Mouse (Mus musculus): Measurements from ENCODE around the gene Kank1. TPM values are rescaled to one million over a fixed set of nuclear protein-coding genes. Genes with fewer than 3 reads are reported as not detected.

The Kank1 gene
- 10 to 100 TPM; 21.8 to 25.8 TPM for total RNA-seq (2021)
- long read RNA-seq, experiment 1, partial matches to known transcripts: 14 of 41 reads
- long read RNA-seq, experiment 1, other reads (novel, unspliced or antisense): 27 of 41 reads
- long read RNA-seq, experiment 2, partial matches to known transcripts: 8 of 33 reads
- long read RNA-seq, experiment 2, other reads (novel, unspliced or antisense): 25 of 33 reads

DNA sequence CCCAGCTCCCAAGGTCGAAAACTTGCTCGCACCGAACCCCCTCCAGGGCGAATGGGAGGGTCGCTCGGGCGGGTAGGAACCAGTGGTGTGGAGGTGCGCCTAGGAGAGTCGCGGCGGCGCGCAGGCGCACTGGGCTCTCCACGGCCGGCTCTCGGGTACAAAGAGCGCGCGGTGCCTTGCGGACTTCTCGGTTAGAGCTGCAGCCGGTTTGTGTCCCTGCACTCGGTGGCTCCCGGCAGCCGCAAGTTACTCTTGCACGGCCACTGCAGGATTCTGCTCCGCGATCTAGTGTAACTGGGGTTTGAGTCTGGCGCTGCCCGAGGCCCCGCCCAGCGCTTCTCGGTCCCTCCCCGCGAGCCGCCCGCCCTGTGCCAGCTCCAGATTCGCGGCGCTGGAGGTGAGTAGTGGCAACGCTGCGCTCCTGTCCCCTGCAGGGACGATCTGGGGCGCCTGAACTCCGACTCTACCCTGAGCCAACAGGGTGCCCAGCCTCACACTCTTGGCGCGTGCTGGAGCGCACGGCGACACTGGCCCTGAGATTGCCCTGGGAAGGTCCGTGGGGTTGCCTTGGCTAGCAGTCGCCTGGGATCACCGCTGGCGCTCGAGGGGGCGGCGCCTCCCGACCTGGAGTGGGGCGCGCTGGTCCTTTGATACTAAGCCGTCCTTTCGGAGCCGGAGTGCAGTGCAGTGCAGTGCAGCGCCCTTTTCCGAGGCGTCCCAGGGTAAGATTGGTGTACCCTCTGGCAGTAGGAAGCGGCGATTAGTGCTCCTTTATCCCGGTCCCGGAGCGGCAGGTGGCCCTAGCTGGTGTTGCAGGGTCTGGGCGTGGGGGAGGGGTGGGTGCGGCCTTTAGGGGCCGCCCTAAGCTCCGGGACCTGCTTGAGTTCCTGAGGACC, at the start of gene Kank1:
Gene Kank1, plus strand, starts transcription at position 380 of the 896 bp plus-strand sequence.
- peak; percentile 34 for DNase-seq (ENCODE audit: low spot score)

DNA sequence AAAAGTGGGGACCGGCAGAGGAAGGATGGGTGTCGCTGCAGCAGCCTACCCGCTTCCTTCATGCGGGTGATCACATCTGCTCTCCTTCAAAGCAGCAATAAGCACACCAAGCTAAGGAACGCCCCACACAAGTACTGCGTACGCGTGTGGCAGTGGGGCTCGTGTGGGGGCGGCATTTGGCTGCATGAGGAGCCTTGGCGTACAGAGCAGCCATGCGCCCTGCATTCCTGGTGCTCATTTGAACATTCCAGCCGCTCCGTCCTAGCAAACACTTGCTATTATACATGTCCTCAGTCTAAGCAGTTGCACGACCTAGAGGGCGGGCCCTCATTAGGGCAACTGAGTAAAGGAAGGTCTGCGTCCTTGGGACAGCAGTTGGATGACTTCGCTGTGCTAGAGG, 49.1 kb upstream of the Kank1 start:
- no peak for DNase-seq (ENCODE audit: low spot score)

DNA sequence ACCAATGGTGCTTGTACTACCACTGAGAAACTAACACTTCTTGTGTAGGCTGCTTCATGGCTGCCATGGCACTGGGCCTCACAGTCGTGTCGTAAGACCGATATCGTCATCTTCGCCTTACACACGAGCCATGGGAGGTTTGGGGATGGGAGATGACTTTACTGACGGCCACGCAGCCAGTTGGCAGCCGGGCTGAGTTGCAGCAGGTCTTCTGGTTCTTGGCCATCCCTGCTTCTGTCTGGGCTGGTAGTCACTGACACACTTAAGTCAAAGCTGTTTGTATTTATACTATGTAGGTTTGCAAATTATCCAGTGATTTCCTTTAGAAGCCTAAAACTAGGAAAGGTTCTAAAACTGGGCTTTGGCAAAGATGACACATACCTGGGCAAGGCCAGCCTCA, 43.0 kb upstream of the Kank1 start:
- no peak for DNase-seq (ENCODE audit: low spot score)

- DNase-seq (ENCODE audit: low spot score): no peak
Measured at GRCm38 (mm10) chr19:25200081-25200860, 36.5 kb upstream of the Kank1 start.

- DNase-seq (ENCODE audit: low spot score): no peak
Measured at GRCm38 (mm10) chr19:25203077-25203476, 33.7 kb upstream of the Kank1 start.

DNA sequence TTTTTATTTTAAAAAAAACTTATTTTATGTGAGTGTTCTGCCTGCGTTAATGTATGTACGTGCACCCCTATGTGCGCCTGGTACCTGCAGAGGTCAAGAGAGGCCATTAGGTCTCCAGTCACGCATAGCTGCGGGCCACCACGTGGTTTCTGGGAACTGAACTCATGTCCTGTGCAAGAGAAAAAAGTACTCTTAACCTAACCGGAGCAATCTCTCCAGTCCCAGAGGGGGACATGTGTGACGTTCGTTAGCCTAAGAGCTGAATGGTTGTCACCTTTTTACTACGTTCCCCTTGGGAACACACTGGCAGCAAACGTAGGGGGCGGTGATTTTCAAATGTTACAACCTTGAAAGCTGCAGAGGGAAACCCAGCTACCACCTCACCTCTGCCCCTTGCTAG, 29.8 kb upstream of the Kank1 start:
- no peak for DNase-seq (ENCODE audit: low spot score)

DNA sequence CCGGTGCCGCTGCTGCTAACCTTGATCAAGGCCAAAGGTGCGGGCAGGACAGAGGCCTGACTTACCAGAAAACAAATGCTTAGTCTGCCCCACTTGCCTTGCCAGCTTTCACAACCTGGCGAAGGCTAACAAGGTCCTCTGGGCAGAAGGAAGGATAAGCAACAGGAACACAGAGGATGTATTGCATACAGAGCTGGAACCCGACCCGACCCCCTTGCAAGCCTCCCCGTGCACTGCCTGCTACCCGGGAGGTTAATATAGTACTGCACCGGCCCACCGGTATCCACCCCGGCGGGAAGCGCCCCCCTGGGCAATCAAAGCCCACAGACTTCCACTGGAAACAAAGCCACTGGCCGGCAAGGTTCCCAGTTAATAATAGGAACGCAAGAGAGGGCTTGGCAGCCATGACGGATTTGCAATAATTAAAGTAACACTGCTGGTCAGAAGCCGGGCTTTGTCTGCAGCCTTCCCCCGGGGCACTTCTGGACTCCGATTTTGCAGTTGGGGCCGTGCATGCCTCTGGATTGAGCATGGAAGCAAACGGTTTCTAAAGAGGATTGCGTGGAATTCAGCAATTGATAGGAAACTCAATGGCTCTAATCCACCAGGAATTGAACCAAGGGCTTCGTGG, 28.9 kb upstream of the Kank1 start:
- DNase-seq (ENCODE audit: low spot score): no peak

- no peak for DNase-seq (ENCODE audit: low spot score)
Measured at GRCm38 (mm10) chr19:25208596-25209110, 28.1 kb upstream of the Kank1 start.

DNA sequence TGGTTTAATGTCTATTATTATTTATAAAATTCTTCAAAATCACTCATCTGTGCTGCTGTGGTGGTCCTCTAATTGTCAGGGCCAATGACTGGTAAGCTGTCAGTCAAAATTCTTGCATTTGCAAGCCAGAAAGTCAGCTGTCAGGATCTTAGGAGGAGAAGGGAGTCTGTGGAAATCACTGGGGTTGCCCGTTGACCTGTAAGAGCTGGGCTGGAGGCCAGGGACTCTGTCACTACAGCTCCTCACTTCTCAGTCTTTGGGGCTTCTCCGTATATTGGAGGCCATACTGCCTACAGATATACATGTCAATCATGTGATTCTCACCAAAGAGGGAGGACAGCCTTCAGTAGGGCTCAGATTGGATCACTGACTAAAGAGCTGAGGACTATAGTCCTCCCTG, 16.2 kb upstream of the Kank1 start:
- no peak for DNase-seq (ENCODE audit: low spot score)

DNA sequence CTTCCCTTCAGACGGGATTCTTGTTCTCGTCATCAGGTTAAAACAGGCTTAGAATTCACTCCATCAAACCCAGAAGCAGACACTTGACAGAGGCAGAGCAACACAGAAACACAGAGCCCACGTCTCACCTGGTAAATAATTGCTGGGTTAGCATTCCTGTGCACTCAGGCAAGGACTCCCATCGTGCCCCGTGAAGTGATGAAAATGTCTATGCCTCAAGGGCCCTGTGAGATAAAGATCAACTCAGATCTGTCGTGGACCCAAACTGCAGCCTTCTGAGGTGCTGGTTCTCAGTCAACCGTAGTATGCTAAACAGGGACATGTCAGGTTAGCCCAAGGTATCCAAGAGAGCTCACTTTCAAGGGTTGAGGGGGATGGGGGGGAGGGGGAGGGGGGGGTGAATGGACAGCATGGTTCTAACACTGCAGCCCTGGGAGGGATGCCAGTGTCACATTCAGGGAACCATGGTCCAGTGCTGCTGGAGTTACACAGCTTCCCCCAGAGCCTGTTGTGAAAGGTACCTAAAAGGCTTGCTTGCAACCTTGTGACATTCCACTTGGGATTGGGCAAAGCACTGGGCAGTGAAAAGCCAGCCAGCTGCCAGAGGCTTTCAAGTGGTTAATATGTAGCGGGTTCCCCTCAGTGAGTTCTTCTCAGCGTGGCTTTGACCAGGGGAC, 14.7 kb upstream of the Kank1 start:
- DNase-seq (ENCODE audit: low spot score): no peak

GRCm38 (mm10) chr19:25230058-25230974, 6.5 kb upstream of the Kank1 start:
- no peak for DNase-seq (ENCODE audit: low spot score)

- DNase-seq (ENCODE audit: low spot score): no peak
Measured at GRCm38 (mm10) chr19:25230975-25231334, 5.8 kb upstream of the Kank1 start.

DNA sequence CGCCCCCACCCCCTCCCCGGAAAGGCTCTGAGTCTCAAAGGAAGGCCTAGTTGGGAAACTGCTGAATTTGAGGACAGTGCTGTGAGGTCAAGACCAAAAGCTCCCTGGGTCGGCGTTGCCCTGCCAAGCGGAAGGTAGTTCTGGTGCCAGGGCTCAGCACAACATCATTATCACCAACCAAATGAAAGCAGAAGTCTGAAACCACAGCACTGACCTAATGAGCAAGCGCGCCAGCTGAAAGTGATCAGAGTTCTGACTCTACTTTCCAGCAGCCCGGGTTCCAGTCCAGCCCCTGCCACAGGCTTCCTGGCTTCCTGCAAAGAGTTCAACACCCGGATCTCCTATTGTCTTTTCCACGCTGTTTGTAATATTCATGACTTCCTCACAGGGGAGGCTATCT, 4.7 kb upstream of the Kank1 start:
- DNase-seq (ENCODE audit: low spot score): no peak

DNA sequence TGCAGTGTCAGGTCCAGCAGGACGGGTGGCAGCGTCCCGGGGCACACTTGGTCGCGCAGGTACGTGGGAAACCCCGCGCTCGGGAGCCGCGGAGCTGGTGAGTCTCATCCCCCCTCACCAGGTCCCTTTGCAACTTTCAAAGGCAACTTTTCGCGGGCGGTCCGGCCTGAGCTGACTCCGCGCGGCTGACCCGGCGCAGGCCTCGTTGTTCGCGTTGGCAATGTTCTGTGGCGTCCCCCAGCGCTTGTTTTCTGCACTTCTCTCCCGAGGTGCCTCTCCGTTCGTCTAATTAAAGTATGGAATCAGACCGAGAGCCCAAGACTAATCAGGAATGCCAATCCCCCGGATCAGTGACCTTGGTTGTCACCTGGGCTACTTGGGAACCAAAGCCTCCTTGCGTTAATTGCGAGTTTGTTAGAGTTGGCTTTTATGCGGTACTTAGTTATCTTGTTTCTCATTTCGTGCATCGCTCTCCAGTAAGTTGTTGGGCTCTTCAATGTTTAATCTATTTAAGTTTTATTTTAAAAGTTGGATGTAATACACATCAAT, 791 bp downstream of the Kank1 start:
- peak; percentile 25 for DNase-seq (ENCODE audit: low spot score)

- DNase-seq (ENCODE audit: low spot score): no peak
Measured at GRCm38 (mm10) chr19:25238121-25238520, 1.3 kb downstream of the Kank1 start.

- no peak for DNase-seq (ENCODE audit: low spot score)
Measured at GRCm38 (mm10) chr19:25243566-25243965, 6.8 kb downstream of the Kank1 start.

GRCm38 (mm10) chr19:25246062-25246461, 9.3 kb downstream of the Kank1 start:
- DNase-seq (ENCODE audit: low spot score): no peak

- DNase-seq (ENCODE audit: low spot score): no peak
Measured at GRCm38 (mm10) chr19:25247858-25248552, 11.2 kb downstream of the Kank1 start.

DNA sequence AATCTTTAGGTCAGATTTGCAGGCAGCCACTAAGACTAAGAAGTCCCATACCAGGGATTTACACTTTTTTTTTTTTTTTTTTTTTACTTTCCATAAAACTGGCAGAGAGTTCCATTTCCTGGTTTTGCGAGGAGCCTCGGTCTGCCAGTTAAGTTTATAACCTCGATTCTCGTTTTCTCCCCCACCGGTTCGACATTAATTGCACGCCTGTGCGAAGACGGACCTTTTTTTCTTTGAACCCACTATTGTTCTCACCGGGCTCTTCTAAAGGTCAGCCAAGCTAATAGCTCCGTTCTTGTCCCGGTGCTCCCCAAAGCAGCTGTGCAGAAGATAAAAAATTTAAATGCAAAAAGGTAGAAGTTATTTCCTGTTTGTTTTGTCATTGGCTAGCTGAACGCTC, 12.5 kb downstream of the Kank1 start:
- DNase-seq (ENCODE audit: low spot score): no peak

Data from gastrocnemius, adult 18-20 months (tissue).